Mouse (Mus musculus) gastrocnemius, postnatal 14 days (tissue): ENCODE results near the gene Pakap. TPM values are rescaled to one million over a fixed set of nuclear protein-coding genes. Genes with fewer than 3 reads are reported as not detected.

Experiments
- DNase-seq: peaks from one replicate; pipeline ENCODE4 v3.0.0; 2021; ENCODE audit warnings: mixed read lengths
- intact Hi-C: fragments of 180-260 bp; cut with DNase I; formaldehyde crosslinking; loops from one replicate; pipeline ENCODE4 v1.15.1; 2025; ENCODE audit warnings: low total_unique reads
- total RNA-seq, 2 experiments: library from RNA; stranded (reverse); gene quantifications; 2 replicates each; pipeline ENCODE4 v1.2.3; 2021

Pakap gene
- total RNA-seq, 2 experiments from 2014 or later: 8.8 to 10.9 TPM

- DNase-seq: peak; percentile 79
- intact Hi-C loops: no loop called here
Measured at GRCm38 (mm10) chr4:57781994-57782393, 214.0 kb downstream of the Pakap start.

DNA sequence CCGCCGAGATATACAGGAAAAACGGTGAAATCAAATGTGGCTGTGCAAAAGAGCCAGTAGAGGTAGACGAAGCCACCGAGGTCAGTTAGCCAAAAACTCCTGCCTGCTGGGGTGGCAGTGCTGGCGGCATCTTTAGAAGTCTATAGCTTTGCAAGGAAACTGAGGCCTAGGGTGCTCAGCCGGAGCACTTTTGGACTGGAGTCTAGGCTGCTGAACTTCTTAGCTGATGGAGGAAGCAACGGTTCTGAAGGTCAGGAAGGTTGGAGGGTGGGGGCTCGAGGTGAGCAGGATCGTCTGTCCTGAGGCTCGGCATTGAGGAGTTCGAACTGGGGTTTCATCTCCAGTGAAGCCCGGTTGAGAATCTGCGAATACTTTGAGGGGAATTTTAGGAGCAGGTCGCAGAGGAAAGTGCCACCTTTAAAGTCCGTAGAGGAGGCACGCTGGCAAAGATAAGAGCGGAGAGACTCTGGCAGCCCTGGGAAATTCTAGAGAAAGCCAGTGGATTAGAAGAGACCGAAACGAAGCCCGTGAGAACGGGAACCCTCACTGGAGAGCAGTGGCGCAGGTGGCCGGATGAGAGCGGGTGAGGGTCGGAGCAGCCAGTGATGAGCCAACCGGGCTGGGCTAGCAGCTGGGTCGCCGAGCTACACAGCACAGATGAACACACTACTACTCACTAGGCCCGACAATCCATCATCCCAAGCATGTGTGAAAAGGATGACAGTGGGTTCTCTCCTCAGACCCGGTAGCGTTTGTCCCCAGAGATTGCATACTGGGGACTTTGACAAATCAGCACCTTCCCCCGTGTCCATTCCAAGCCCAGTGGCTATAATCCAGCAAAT, 214.8 kb downstream of the Pakap start:
- intact Hi-C loops: no loop called here
- peak; percentile 14 for DNase-seq

DNA sequence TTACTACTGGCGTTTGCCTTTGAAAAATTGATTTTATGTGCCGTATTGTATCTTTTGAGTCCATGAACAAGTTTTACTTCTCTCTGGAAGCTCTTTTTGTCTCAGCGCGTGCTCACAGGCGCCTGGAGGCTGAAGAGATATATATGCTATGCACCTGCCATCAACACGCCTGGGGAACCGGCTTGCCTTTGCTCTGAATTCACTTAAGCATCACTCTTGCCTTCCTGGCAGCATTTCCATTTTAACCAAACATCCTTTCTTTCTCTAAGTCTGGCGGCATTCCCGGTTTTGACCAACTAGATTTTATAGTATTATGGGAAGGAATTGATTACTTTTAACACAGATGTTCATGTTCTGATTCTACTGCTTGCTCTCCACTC, 215.4 kb downstream of the Pakap start:
- intact Hi-C loops: no loop called here
- DNase-seq: no peak

GRCm38 (mm10) chr4:57783853-57784600, 216.0 kb downstream of the Pakap start:
- intact Hi-C loops: no loop called here
- no peak for DNase-seq

DNA sequence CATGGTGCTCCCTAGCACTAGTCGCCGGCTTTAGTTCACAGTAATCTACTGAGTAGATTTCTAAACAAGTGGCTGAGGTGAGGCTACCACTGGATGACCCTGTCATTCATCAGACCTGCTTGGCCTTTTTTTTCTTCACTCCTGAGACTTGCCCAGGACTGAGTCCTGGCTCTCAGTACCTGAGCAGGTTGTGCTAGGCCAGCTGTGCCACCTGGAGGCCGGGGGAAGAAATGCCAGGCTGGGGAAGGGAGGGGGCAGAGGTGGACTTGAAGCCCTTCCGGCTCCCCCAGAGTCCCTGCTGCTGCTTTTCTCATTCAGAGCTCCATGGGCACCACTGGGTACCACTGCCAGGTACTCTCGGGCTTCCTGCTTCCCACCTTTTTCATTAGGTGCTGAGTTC, 220.7 kb downstream of the Pakap start:
- intact Hi-C loops: no loop called here
- peak; percentile 17 for DNase-seq

DNA sequence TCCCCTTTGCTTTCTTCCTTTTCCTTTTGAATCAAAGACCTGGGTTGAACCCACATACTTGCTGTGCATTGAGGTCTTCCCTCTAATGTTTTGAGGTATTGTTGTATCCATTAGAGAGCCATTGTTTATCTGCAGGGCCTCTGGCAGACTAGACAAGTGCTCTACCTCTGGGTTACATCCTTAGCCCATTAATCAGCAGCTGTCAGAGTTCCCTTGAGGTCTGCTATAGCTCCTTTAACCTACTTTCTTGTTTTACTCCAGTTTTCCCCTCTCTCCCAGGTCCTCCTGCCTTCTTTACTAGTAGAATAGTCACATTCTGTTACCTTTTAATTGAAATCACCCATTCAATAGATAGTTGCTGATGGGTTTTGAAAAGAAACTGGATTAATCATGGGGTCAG, 221.1 kb downstream of the Pakap start:
- no peak for DNase-seq
- intact Hi-C loops: no loop called here

DNA sequence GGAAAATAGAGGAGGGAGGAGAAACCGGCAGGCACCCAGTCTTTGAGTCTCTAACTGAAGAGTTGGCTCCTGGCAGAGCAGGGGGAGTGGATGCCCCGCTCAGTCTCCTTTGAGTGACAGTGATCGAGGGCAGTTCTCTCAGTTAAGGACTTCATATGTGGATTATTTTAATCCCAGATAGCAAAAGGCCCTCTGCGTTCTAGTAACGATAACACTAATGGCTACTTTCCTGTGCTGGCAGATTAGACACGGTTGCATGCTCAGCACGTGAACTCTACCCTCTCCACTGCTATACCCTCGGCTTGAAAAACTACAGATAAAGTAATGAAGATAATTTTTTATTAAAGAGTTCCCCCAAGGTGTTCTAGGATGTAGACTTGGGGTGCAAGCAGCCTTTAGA, 226.0 kb downstream of the Pakap start:
- DNase-seq: no peak
- intact Hi-C loops: loop anchor here (10.0 kb wide), 1 partner anchor 91 kb away; no protein-coding TSS in a partner anchor

- intact Hi-C loops: loop anchor here (10.0 kb wide), 1 partner anchor 90 kb away; no protein-coding TSS in a partner anchor
- no peak for DNase-seq
Measured at GRCm38 (mm10) chr4:57794547-57794946, 226.6 kb downstream of the Pakap start.

DNA sequence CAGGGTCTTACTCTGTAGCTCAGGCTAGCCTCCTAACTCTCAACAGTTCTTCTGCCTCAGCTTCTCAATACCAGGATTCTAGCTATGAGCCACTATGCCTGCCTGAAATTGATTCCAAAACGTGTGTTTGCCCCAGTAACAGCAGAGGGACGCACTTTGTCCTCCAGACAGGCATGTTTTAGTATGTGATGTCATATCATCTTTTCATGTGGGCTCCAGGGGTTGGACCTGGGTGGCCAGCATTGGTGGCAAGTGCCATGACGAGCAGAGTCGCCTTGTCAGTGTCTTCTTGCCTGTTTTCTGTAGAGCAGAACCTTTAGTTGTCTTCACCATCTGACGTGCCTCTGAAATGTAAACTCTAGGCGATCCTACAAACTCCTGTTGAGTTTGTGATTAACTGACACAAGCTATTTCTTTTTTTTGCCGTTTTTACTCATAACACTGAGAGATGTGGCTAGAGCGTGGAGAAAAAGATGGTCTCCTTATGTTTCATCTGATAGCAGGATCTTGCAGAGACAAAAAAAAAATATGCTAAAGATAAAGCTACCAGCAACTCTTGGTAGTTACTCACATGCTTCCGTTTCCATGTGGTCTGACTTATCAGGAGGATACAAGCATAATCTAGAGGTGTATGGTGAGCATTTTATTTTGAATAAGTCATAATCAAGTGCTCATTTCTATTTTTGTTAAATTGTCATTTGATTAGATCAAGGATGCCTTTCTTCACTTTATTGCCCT, 229.7 kb downstream of the Pakap start:
- intact Hi-C loops: loop anchor here (10.0 kb wide), 1 partner anchor 87 kb away; no protein-coding TSS in a partner anchor
- no peak for DNase-seq

DNA sequence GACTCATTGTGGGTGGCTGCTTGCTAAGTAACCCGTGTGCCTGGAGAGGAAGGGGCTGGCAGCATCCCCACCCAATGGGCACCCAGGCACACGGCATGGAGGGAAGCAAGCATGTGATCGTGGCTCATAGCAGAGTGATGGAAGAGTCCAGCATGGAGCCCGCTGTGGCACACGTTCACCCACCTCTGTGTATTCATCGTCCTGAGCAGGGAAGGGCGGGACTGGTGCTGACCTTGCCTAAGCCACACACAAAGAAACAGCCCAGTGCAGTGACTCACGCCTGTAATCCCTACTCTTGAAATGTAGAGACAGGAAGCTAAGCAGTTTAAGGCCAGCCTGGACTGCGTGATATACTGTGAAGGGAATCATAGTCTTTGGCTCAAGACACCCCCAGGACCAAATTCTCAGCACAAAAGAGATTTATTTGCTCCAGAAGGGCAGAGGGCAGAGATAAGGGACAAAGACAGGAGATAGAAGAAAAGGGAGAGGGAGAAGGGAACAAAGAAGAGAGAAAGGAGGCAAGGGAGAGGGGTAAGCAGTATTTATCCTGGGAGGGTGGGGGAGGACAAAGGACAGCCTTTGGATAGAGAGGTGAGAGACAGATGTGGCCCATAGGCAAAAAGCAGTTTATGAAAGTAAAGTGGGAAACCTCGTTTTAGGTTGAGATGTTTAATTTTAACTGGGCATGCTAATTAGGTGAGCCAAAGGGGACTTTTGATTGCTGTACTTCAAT, 230.5 kb downstream of the Pakap start:
- no peak for DNase-seq
- intact Hi-C loops: loop anchor here (10.0 kb wide), 1 partner anchor 86 kb away; no protein-coding TSS in a partner anchor

DNA sequence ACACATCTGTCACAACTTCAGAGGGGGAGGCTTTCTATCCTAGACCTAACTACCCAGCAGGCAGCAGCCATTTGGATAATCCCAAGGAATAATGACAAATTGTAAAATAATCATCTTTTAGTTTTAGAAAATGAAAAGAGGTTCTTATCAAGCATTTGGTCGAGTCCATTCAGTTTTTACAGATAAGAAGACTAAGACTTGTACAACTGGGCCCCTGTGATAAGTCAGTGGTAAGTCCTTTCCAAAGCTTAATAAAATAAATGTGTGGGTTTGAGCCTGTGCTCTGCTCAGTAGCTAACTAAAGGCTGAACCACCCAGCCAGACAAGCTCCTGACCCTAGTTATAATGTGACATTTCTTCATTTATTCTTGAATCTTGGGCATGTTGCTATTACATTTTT, 231.3 kb downstream of the Pakap start:
- intact Hi-C loops: loop anchor here (10.0 kb wide), 1 partner anchor 86 kb away; no protein-coding TSS in a partner anchor

DNA sequence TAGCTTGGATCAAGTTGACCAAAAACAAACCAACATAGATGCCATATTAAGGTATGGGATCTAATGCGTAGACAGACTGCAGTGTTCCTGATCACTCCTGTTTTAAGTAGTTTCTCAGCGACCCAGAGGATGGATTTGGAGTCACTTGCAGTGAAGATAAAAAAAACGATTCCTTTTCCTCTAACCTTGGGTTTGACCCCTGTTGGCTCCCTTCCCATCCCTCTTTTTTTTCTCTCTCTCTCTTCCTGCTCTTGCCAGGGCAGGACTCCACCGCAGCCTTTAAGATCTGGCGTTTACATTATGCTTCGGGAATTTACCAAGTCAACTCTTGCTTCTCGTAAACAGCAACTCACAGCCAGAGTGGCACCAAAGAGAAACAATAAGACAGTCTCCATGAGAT, 233.3 kb downstream of the Pakap start:
- intact Hi-C loops: no loop called here

More for the DNA sequence above, 231.3 kb downstream of the Pakap start:
- no peak for DNase-seq

DNA sequence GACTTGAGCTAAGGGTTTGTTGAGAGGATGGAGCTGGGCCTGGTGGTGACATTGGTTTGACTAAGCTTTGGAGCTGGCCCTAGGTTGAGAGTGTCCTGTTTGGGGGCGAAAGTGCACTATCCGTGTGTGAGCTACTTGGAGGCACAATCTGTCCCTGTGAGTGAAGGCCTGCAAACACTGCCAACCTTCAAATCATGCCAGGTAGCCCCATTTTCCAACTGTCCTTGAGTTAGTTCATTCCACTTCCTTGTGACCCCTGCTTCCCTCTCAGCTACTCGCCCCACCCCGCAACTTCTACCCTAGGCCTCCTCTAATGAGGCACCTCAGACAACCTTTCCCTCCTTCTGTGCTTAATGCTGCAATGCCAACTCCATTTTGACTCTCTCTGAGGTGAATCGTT, 234.0 kb downstream of the Pakap start:
- DNase-seq: no peak
- intact Hi-C loops: no loop called here

More for the DNA sequence above, 233.3 kb downstream of the Pakap start:
- no peak for DNase-seq

- intact Hi-C loops: no loop called here
- no peak for DNase-seq
Measured at GRCm38 (mm10) chr4:57802411-57802810, 234.4 kb downstream of the Pakap start.

- DNase-seq: no peak
- intact Hi-C loops: no loop called here
Measured at GRCm38 (mm10) chr4:57804902-57805301, 236.9 kb downstream of the Pakap start.

GRCm38 (mm10) chr4:57809449-57809848, 241.5 kb downstream of the Pakap start:
- intact Hi-C loops: no loop called here
- DNase-seq: no peak

GRCm38 (mm10) chr4:57812075-57812474, 244.1 kb downstream of the Pakap start:
- DNase-seq: no peak
- intact Hi-C loops: no loop called here

DNA sequence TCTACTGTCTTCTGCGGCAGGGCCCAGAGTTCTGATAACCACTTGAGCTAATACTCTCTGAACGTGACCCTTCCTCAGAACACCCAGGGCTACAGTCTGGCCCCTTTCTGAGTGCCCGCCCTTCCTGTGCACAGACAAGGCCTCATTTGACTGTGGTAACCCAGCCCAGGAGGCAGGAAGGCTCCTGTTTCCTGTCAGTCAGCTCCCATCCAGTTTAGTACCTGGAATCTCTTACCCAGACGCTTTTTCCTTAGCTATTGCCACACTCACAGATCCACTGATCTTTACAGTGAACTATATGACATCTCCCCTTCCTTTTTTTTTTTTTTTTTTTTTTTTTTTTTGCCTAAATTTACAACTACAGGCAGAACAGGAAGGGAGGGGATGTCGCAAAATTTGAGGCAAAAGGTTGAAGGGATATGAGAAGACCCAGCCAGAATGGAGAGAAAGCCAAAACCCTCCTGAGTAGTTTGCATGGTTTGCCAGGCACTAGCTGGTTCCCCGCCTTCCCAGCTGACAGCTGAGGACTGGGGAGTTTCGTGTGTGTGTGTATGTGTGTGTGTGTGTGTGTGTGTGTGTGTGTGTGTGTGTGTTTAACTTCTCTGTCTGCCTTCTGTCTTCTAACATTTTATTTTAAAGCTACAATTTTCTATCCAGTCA, 245.1 kb downstream of the Pakap start:
- DNase-seq: no peak
- intact Hi-C loops: no loop called here

GRCm38 (mm10) chr4:57813576-57813945, 245.6 kb downstream of the Pakap start:
- intact Hi-C loops: no loop called here
- no peak for DNase-seq
